Mouse (Mus musculus) layer of hippocampus, adult 11-12 months (tissue): ENCODE measurements around the gene Kctd14.

Experiments used
- DNase-seq: peaks from one replicate; pipeline ENCODE4 v3.0.0; 2022; ENCODE audit warnings: low spot score

Kctd14 gene

GRCm38 (mm10) chr7:97438986-97439385 lies 12.1 kb upstream of the Kctd14 start:
- no peak for DNase-seq

- peak; percentile 94 for DNase-seq
Observed at GRCm38 (mm10) chr7:97446171-97446925, 4.8 kb upstream of the Kctd14 start.

GRCm38 (mm10) chr7:97447050-97447531 lies 4.0 kb upstream of the Kctd14 start:
- DNase-seq: peak; percentile 41

- DNase-seq: no peak
Observed at GRCm38 (mm10) chr7:97452196-97452595, 1.1 kb downstream of the Kctd14 start.

GRCm38 (mm10) chr7:97453141-97453921 lies 2.2 kb downstream of the Kctd14 start:
- DNase-seq: no peak

GRCm38 (mm10) chr7:97454795-97455194 lies 3.7 kb downstream of the Kctd14 start:
- no peak for DNase-seq

GRCm38 (mm10) chr7:97455577-97455976 lies 4.5 kb downstream of the Kctd14 start:
- DNase-seq: no peak

GRCm38 (mm10) chr7:97473001-97473400 lies 21.9 kb downstream of the Kctd14 start:
- DNase-seq: peak; percentile 67

GRCm38 (mm10) chr7:97479349-97479748 lies 28.2 kb downstream of the Kctd14 start:
- DNase-seq: no peak

- no peak for DNase-seq
Observed at GRCm38 (mm10) chr7:97480290-97480689, 29.2 kb downstream of the Kctd14 start.

- DNase-seq: peak; percentile 93
Observed at GRCm38 (mm10) chr7:97480821-97481339, 29.8 kb downstream of the Kctd14 start, which contains the start of gene Ints4. Gene Ints4 (plus strand): TSS chr7:97480956.

- no peak for DNase-seq
Observed at GRCm38 (mm10) chr7:97483378-97483777, 32.3 kb downstream of the Kctd14 start.

GRCm38 (mm10) chr7:97491157-97491556 lies 40.0 kb downstream of the Kctd14 start:
- DNase-seq: no peak

- DNase-seq: no peak
Observed at GRCm38 (mm10) chr7:97492420-97492819, 41.3 kb downstream of the Kctd14 start.

GRCm38 (mm10) chr7:97495052-97495451 lies 43.9 kb downstream of the Kctd14 start:
- no peak for DNase-seq

- DNase-seq: no peak
Observed at GRCm38 (mm10) chr7:97500555-97501209, 49.6 kb downstream of the Kctd14 start.
